In genomic region chr2:125232183-125232582, GRCm38 (mm10) we compare ENCODE assay signal across 19 mouse cellular contexts.
"Had no signal": no experiment of that assay in that cellular context is flagged by ENCODE, and none has a peak within 500 bp of the region (broad histone marks: within the 10 kb centered on the region; RNA-seq: fewer than 3 reads in every experiment).

No protein-coding gene starts in this region.

- H3K9ac ChIP-seq: intestine, embryonic 15.5 days; lung, embryonic 15.5 days; midbrain, embryonic 13.5 days had no signal

- H3K4me2 ChIP-seq: intestine, embryonic 15.5 days; lung, embryonic 15.5 days; midbrain, embryonic 13.5 days had no signal

- H3K9me3 ChIP-seq: intestine, embryonic 15.5 days; lung, embryonic 15.5 days; midbrain, embryonic 13.5 days had no signal

- H3K27ac ChIP-seq: intestine, embryonic 15.5 days; kidney, postnatal 0 days; layer of hippocampus, adult 2 months; lung, embryonic 15.5 days; midbrain, embryonic 13.5 days; stomach, postnatal 0 days had no signal

- H3K36me3 ChIP-seq: intestine, embryonic 15.5 days; lung, embryonic 15.5 days; midbrain, embryonic 13.5 days had no signal

- H3K27me3 ChIP-seq: intestine, embryonic 15.5 days; lung, embryonic 15.5 days; midbrain, embryonic 13.5 days had no signal

- H3K4me1 ChIP-seq: intestine, embryonic 15.5 days; lung, embryonic 15.5 days; midbrain, embryonic 13.5 days had no signal

- H3K4me3 ChIP-seq: intestine, embryonic 15.5 days; layer of hippocampus, adult 2 months; lung, embryonic 15.5 days; midbrain, embryonic 13.5 days had no signal

- DNase-seq: kidney, adult 2 months; kidney, postnatal 25 days; layer of hippocampus, adult 9-11 months; lung, adult 18-20 months; lung, postnatal 10 days; lung, postnatal 36 days; right cerebral cortex, adult 18-20 months; right cerebral cortex, postnatal 14 days; right cerebral cortex, postnatal 4 days; thymus, adult 2 months; thymus, postnatal 14 days; thymus, postnatal 4 days had no signal

- ATAC-seq: intestine, embryonic 15.5 days; midbrain, embryonic 13.5 days; midbrain, embryonic 16.5 days had no signal
